Mouse (Mus musculus) kidney, adult 2 months (tissue): ENCODE data around the gene Tekt2.

Source experiments
- CTCF ChIP-seq: fragments of 200-500 bp; conservative IDR thresholded peaks from 2 replicates; pipeline ENCODE4 v1.5.1; 2011; ENCODE audit warnings: low read depth, mild to moderate bottlenecking, control low read depth, low read length, moderate library complexity, mixed read lengths; ENCODE audit not compliant: insufficient read depth, insufficient read length
- POLR2A ChIP-seq: fragments of 200-500 bp; IDR thresholded peaks from one replicate; pipeline ENCODE4 v1.6.1; 2011; ENCODE audit warnings: low read depth, low read length, control low read depth

DNA sequence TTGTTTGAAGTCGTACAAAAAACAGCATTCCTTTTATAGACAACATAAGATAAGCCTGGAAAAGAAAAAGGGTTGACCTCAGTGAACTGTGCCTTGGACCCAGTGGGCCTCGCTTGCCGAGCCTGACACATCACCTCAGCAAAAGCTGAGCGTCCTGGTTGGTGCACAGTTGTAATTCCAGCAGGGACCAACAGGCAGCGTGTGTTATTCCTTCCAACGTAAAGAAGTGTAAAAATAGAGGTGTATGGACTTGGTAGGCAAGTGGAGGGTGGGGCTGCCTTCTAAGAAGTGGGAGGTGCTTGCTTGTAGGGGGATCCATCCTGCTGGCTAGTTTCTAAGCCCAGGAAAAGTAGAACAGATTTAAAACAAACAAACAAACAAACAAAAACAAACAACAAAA, 548 bp upstream of the Tekt2 start:
- TF ChIP-seq POLR2A, result no peak
- no peak for TF ChIP-seq CTCF
